Mouse (Mus musculus) forebrain, embryonic 14.5 days (tissue): Measurements from ENCODE around the gene Akt1. TPM values are rescaled to one million over a fixed set of nuclear protein-coding genes. Genes with fewer than 3 reads are reported as not detected.
A peak's percentile ranks its signal among the peaks of the same experiment; 100 is the strongest.

Source experiments
- ATAC-seq: fragments of 200-750 bp; cut with Nextera tagmentation; 2 replicates; pipeline ENCODE4 v1.8.0; 2017; ENCODE audit warnings: mild to moderate bottlenecking, moderate library complexity
- DNase-seq: peaks from one replicate; pipeline ENCODE4 v3.0.0-alpha.2; 2015; ENCODE audit warnings: low spot score
- H3K27ac ChIP-seq: fragments of 300-500 bp; sonication (generic); 2 replicates; pipeline ENCODE4 v1.5.1; 2014; ENCODE audit warnings: low read depth, mild to moderate bottlenecking, control low read depth, low read length, moderate library complexity
- H3K27me3 ChIP-seq: fragments of 300-500 bp; sonication (generic); replicated peaks from 2 replicates; pipeline ENCODE4 v1.6.1; 2014; ENCODE audit warnings: low read length, control low read depth, mixed read lengths; ENCODE audit not compliant: control insufficient read depth, insufficient read depth
- H3K36me3 ChIP-seq: fragments of 300-500 bp; sonication (generic); 2 replicates; pipeline ENCODE4 v1.6.1; 2014; ENCODE audit warnings: low read length, control low read depth; ENCODE audit not compliant: control insufficient read depth, insufficient read depth
- H3K4me1 ChIP-seq: fragments of 300-500 bp; sonication (generic); 2 replicates; pipeline ENCODE4 v1.6.1; 2014; ENCODE audit warnings: antibody characterized with exemption, low read length, control low read depth; ENCODE audit not compliant: control insufficient read depth, insufficient read depth
- H3K4me2 ChIP-seq: fragments of 300-500 bp; sonication (generic); 2 replicates; pipeline ENCODE4 v1.6.1; 2014; ENCODE audit warnings: mild to moderate bottlenecking, control low read depth, low read length
- H3K4me3 ChIP-seq: fragments of 300-500 bp; sonication (generic); 2 replicates; pipeline ENCODE4 v1.5.1; 2014; ENCODE audit warnings: low read depth, low read length, control low read depth
- H3K9ac ChIP-seq: fragments of 300-500 bp; sonication (generic); 2 replicates; pipeline ENCODE4 v1.6.1; 2014; ENCODE audit warnings: mild to moderate bottlenecking, low read length, control low read depth, moderate library complexity
- H3K9me3 ChIP-seq: fragments of 300-500 bp; sonication (generic); replicated peaks from 2 replicates; pipeline ENCODE4 v1.6.1; 2016; ENCODE audit warnings: low read length, control low read depth, mixed read lengths; ENCODE audit not compliant: control insufficient read depth
- WGBS: fragments of 180-500 bp; shearing (Covaris S2); extraction: QIAGEN DNeasy Blood & Tissue Kit; methylation state at CpG from one replicate; pipeline ENCODE4 v1.1.7; 2014; 5-methylcytosine and 5-hydroxymethylcytosine counted together
- polyA plus RNA-seq: library from polyadenylated mRNA; unstranded; fragments of >200 nt; fragmentation: Nextera tagmentation; extraction: Ambion mirVana; gene quantifications from 2 replicates; pipeline ENCODE4 v1.2.1, GENCODE M21; 2014

Akt1 gene
- polyA plus RNA-seq, 1 experiment from 2014 or later, result 65.4 TPM

GRCm38 (mm10) chr12:112628928-112629721, 45.6 kb downstream of the Akt1 start:
- DNase-seq (peak; percentile 62), ATAC-seq (peak; percentile 82)
- H3K4me3 ChIP-seq, result peak overlapping the region; percentile 10; the same call in 1 of the 2 replicates
- peak overlapping the region; percentile 44 for H3K4me2 ChIP-seq
- 40% methylated on average over 19 of the region's 19 CpGs for WGBS
- peaks cover 3% of the 10 kb centered on the region; the same call in 1 of the 2 replicates for H3K4me1 ChIP-seq
- no peak overlapping the region for H3K27ac ChIP-seq
- H3K9me3 ChIP-seq, result no peaks in the 10 kb centered on the region
- H3K9ac ChIP-seq, result 0 out of 2 replicates have a peak overlapping the region, but pooled peaks have one; percentile 25
- no peaks in the 10 kb centered on the region for H3K27me3 ChIP-seq
- H3K36me3 ChIP-seq, result no peaks in the 10 kb centered on the region

- Histone ChIP-seq H3K4me2 (no peak overlapping the region), H3K27me3 (no peaks in the 10 kb centered on the region), H3K4me1 (peaks cover 3% of the 10 kb centered on the region; the same call in 1 of the 2 replicates), H3K9me3 (no peaks in the 10 kb centered on the region), H3K36me3 (no peaks in the 10 kb centered on the region), H3K27ac (no peak overlapping the region), H3K9ac (no peak overlapping the region), H3K4me3 (no peak overlapping the region)
- no peak for ATAC-seq
- no peak for DNase-seq
- WGBS, result 85% methylated on average over 6 of the region's 6 CpGs
Measured at GRCm38 (mm10) chr12:112628197-112628596, 46.5 kb downstream of the Akt1 start.

- H3K4me3 ChIP-seq, result no peak overlapping the region
- DNase-seq (no peak), ATAC-seq (no peak)
- H3K4me2 ChIP-seq, result no peak overlapping the region
- H3K9me3 ChIP-seq, result no peaks in the 10 kb centered on the region
- no peak overlapping the region for H3K9ac ChIP-seq
- no peak overlapping the region for H3K27ac ChIP-seq
- no peaks in the 10 kb centered on the region for H3K27me3 ChIP-seq
- H3K4me1 ChIP-seq, result peaks cover 3% of the 10 kb centered on the region; the same call in 1 of the 2 replicates
- H3K36me3 ChIP-seq, result no peaks in the 10 kb centered on the region
- 54% methylated on average over 7 of the region's 7 CpGs for WGBS
Measured at GRCm38 (mm10) chr12:112627097-112627881, 47.4 kb downstream of the Akt1 start.

- Histone ChIP-seq H3K9ac (no peak overlapping the region), H3K4me1 (peaks cover 3% of the 10 kb centered on the region; the same call in 1 of the 2 replicates), H3K36me3 (no peaks in the 10 kb centered on the region), H3K27me3 (0 out of 2 replicates have a peak, but pooled peaks cover under 1% of the 10 kb centered on the region), H3K4me3 (no peak overlapping the region), H3K27ac (no peak overlapping the region), H3K4me2 (no peak overlapping the region), H3K9me3 (no peaks in the 10 kb centered on the region)
- ATAC-seq, result no peak
- DNase-seq, result no peak
- 84% methylated on average over 6 of the region's 6 CpGs for WGBS
Measured at GRCm38 (mm10) chr12:112626455-112626854, 48.2 kb downstream of the Akt1 start.

GRCm38 (mm10) chr12:112625700-112626099, 49.0 kb downstream of the Akt1 start:
- 95% methylated on average over 4 of the region's 4 CpGs for WGBS

GRCm38 (mm10) chr12:112623742-112624141, 50.9 kb downstream of the Akt1 start:
- peaks cover 8% of the 10 kb centered on the region; the same call in 1 of the 2 replicates for H3K4me1 ChIP-seq
- H3K4me3 ChIP-seq, result no peak overlapping the region
- peaks cover 17% of the 10 kb centered on the region for H3K27me3 ChIP-seq
- WGBS, result 19% methylated on average over 2 of the region's 2 CpGs
- no peak overlapping the region for H3K9ac ChIP-seq
- ATAC-seq (peak; percentile 55), DNase-seq (peak; percentile 68)
- no peak overlapping the region for H3K4me2 ChIP-seq
- no peaks in the 10 kb centered on the region for H3K9me3 ChIP-seq
- no peak overlapping the region for H3K27ac ChIP-seq
- no peaks in the 10 kb centered on the region for H3K36me3 ChIP-seq

More at GRCm38 (mm10) chr12:112625700-112626099, 49.0 kb downstream of the Akt1 start:
- no peaks in the 10 kb centered on the region for H3K9me3 ChIP-seq
- no peak for ATAC-seq
- no peak overlapping the region for H3K4me3 ChIP-seq
- no peak overlapping the region for H3K4me2 ChIP-seq
- 0 out of 2 replicates have a peak, but pooled peaks cover 8% of the 10 kb centered on the region for H3K27me3 ChIP-seq
- H3K4me1 ChIP-seq, result peaks cover 3% of the 10 kb centered on the region; the same call in 1 of the 2 replicates
- no peaks in the 10 kb centered on the region for H3K36me3 ChIP-seq
- H3K27ac ChIP-seq, result no peak overlapping the region
- DNase-seq, result no peak
- no peak overlapping the region for H3K9ac ChIP-seq

- Histone ChIP-seq H3K27ac (no peak overlapping the region), H3K4me2 (no peak overlapping the region), H3K9me3 (no peaks in the 10 kb centered on the region), H3K9ac (no peak overlapping the region), H3K27me3 (peaks cover 19% of the 10 kb centered on the region), H3K36me3 (no peaks in the 10 kb centered on the region), H3K4me1 (peaks cover 8% of the 10 kb centered on the region; the same call in 1 of the 2 replicates), H3K4me3 (no peak overlapping the region)
- WGBS, result 86% methylated on average over 3 of the region's 3 CpGs
- DNase-seq (no peak), ATAC-seq (no peak)
Measured at GRCm38 (mm10) chr12:112621900-112622299, 52.8 kb downstream of the Akt1 start.

GRCm38 (mm10) chr12:112620354-112621061, 54.2 kb downstream of the Akt1 start:
- Histone ChIP-seq H3K9ac (peak overlapping the region; percentile 69), H3K4me3 (peak overlapping the region; percentile 45), H3K9me3 (no peaks in the 10 kb centered on the region), H3K27ac (no peak overlapping the region), H3K36me3 (no peaks in the 10 kb centered on the region), H3K4me2 (peak overlapping the region; percentile 96), H3K27me3 (peaks cover 19% of the 10 kb centered on the region), H3K4me1 (peaks cover 8% of the 10 kb centered on the region; the same call in 1 of the 2 replicates)
- no peak for DNase-seq
- 0 out of 2 replicates have a peak, but pooled peaks have one; percentile 3 for ATAC-seq
- 18% methylated on average over 16 of the region's 16 CpGs for WGBS
